Mouse (Mus musculus) liver, embryonic 11.5 days (tissue): ENCODE measurements around the gene Oser1. TPM values are rescaled to one million over a fixed set of nuclear protein-coding genes. Genes with fewer than 3 reads are reported as not detected.

ENCODE experiments used
- ATAC-seq: fragments of 200-750 bp; cut with Nextera tagmentation; replicated peaks from 2 replicates; pipeline ENCODE4 v1.8.0; 2017; ENCODE audit warnings: moderate number of reproducible peaks, mild to moderate bottlenecking, moderate TSS enrichment, moderate library complexity; ENCODE audit not compliant: low FRiP score
- DNase-seq: peaks from one replicate; pipeline ENCODE4 v3.0.0-alpha.2; 2017; ENCODE audit warnings: low spot score
- H3K27ac ChIP-seq: fragments of 300-500 bp; sonication (generic); 2 replicates; pipeline ENCODE4 v1.5.1; 2014; ENCODE audit warnings: mild to moderate bottlenecking, low read depth, low read length, control low read depth
- H3K27me3 ChIP-seq: fragments of 300-500 bp; sonication (generic); replicated peaks from 2 replicates; pipeline ENCODE4 v1.6.1; 2014; ENCODE audit warnings: low read length, mixed read lengths; ENCODE audit not compliant: control insufficient read depth, insufficient read depth
- H3K36me3 ChIP-seq: fragments of 300-500 bp; sonication (generic); 2 replicates; pipeline ENCODE4 v1.6.1; 2014; ENCODE audit warnings: mild to moderate bottlenecking, low read length, moderate library complexity, mixed read lengths; ENCODE audit not compliant: control insufficient read depth, insufficient read depth
- H3K4me1 ChIP-seq: fragments of 300-500 bp; sonication (generic); replicated peaks from 2 replicates; pipeline ENCODE4 v1.6.1; 2014; ENCODE audit warnings: low read length, mixed read lengths; ENCODE audit not compliant: control insufficient read depth, insufficient read depth
- H3K4me2 ChIP-seq: fragments of 300-500 bp; sonication (generic); 2 replicates; pipeline ENCODE4 v1.6.1; 2014; ENCODE audit warnings: mild to moderate bottlenecking, control low read depth, moderate library complexity
- H3K4me3 ChIP-seq: fragments of 300-500 bp; sonication (generic); 2 replicates; pipeline ENCODE4 v1.5.1; 2014; ENCODE audit warnings: low read depth, low read length, control low read depth
- H3K9ac ChIP-seq: fragments of 300-500 bp; sonication (generic); 2 replicates; pipeline ENCODE4 v1.6.1; 2014; ENCODE audit warnings: low read depth, low read length, control low read depth
- H3K9me3 ChIP-seq: fragments of 300-500 bp; sonication (generic); 2 replicates; pipeline ENCODE4 v1.6.1; 2016; ENCODE audit warnings: low read length, inconsistent platforms, mixed read lengths; ENCODE audit not compliant: control insufficient read depth
- WGBS: fragments of 180-500 bp; shearing (Covaris S2); extraction: QIAGEN DNeasy Blood & Tissue Kit; methylation state at CpG from one replicate; pipeline ENCODE4 v1.1.7; 2014; 5-methylcytosine and 5-hydroxymethylcytosine counted together
- polyA plus RNA-seq: library from polyadenylated mRNA; unstranded; fragments of >200 nt; fragmentation: Nextera tagmentation; extraction: Ambion mirVana; gene quantifications from 2 replicates; pipeline ENCODE4 v1.2.1, GENCODE M21; 2014

Gene Oser1
- polyA plus RNA-seq, 1 experiment from 2014 or later: 61.0 TPM

GRCm38 (mm10) chr2:163458539-163459265 is 34.2 kb upstream of the Oser1 start:
- Histone ChIP-seq H3K4me3 (no peak overlapping the region), H3K4me2 (no peak overlapping the region)

GRCm38 (mm10) chr2:163453378-163453777 is 28.9 kb upstream of the Oser1 start:
- DNase-seq: no peak
- H3K9me3 ChIP-seq: no peaks in the 10 kb centered on the region
- H3K36me3 ChIP-seq: no peaks in the 10 kb centered on the region
- H3K27me3 ChIP-seq: peaks cover 5% of the 10 kb centered on the region
- no peak for ATAC-seq
- H3K27ac ChIP-seq: no peak overlapping the region
- H3K4me2 ChIP-seq: no peak overlapping the region
- no peak overlapping the region for H3K4me3 ChIP-seq
- H3K4me1 ChIP-seq: no peaks in the 10 kb centered on the region
- WGBS: 83% methylated on average over 13 of the region's 13 CpGs
- H3K9ac ChIP-seq: no peak overlapping the region

More at GRCm38 (mm10) chr2:163458539-163459265, 34.2 kb upstream of the Oser1 start:
- 34% methylated on average over 27 of the region's 27 CpGs for WGBS
- H3K9ac ChIP-seq: no peak overlapping the region
- peaks cover 16% of the 10 kb centered on the region for H3K27me3 ChIP-seq
- H3K9me3 ChIP-seq: no peaks in the 10 kb centered on the region
- no peak for ATAC-seq
- H3K27ac ChIP-seq: no peak overlapping the region
- 0 out of 2 replicates have a peak, but pooled peaks cover 4% of the 10 kb centered on the region for H3K4me1 ChIP-seq
- no peaks in the 10 kb centered on the region for H3K36me3 ChIP-seq
- DNase-seq: no peak

GRCm38 (mm10) chr2:163452738-163453137 is 28.2 kb upstream of the Oser1 start:
- no peak overlapping the region for H3K9ac ChIP-seq
- no peak overlapping the region for H3K4me2 ChIP-seq
- no peaks in the 10 kb centered on the region for H3K36me3 ChIP-seq
- DNase-seq: no peak
- ATAC-seq: no peak
- H3K9me3 ChIP-seq: no peaks in the 10 kb centered on the region
- no peaks in the 10 kb centered on the region for H3K27me3 ChIP-seq
- no peaks in the 10 kb centered on the region for H3K4me1 ChIP-seq
- no peak overlapping the region for H3K4me3 ChIP-seq
- 84% methylated on average over 6 of the region's 6 CpGs for WGBS
- H3K27ac ChIP-seq: no peak overlapping the region

- Histone ChIP-seq H3K9ac (no peak overlapping the region), H3K4me2 (no peak overlapping the region), H3K36me3 (no peaks in the 10 kb centered on the region), H3K27me3 (no peaks in the 10 kb centered on the region), H3K4me3 (no peak overlapping the region), H3K27ac (no peak overlapping the region), H3K4me1 (no peaks in the 10 kb centered on the region), H3K9me3 (no peaks in the 10 kb centered on the region)
- ATAC-seq (no peak), DNase-seq (no peak)
- WGBS: 72% methylated on average over 6 of the region's 6 CpGs
These were observed 26.3 kb upstream of the Oser1 start for GRCm38 (mm10) chr2:163450668-163451295.

- 61% methylated on average over 3 of the region's 3 CpGs for WGBS
- DNase-seq (no peak), ATAC-seq (no peak)
- Histone ChIP-seq H3K9ac (no peak overlapping the region), H3K4me3 (no peak overlapping the region), H3K36me3 (no peaks in the 10 kb centered on the region), H3K4me1 (no peaks in the 10 kb centered on the region), H3K27ac (no peak overlapping the region), H3K9me3 (no peaks in the 10 kb centered on the region), H3K4me2 (no peak overlapping the region), H3K27me3 (no peaks in the 10 kb centered on the region)
These were observed 24.8 kb upstream of the Oser1 start for GRCm38 (mm10) chr2:163449276-163449675.

GRCm38 (mm10) chr2:163447375-163447774 is 22.9 kb upstream of the Oser1 start:
- H3K9ac ChIP-seq: no peak overlapping the region
- H3K4me1 ChIP-seq: no peaks in the 10 kb centered on the region
- no peak overlapping the region for H3K4me2 ChIP-seq
- WGBS: 75% methylated on average over 12 of the region's 12 CpGs
- no peaks in the 10 kb centered on the region for H3K9me3 ChIP-seq
- ATAC-seq: no peak
- no peak for DNase-seq
- H3K27ac ChIP-seq: no peak overlapping the region
- H3K4me3 ChIP-seq: no peak overlapping the region
- no peaks in the 10 kb centered on the region for H3K36me3 ChIP-seq
- H3K27me3 ChIP-seq: no peaks in the 10 kb centered on the region

- H3K4me3 ChIP-seq: no peak overlapping the region
- no peak overlapping the region for H3K9ac ChIP-seq
- peaks cover 2% of the 10 kb centered on the region for H3K27me3 ChIP-seq
- H3K36me3 ChIP-seq: no peaks in the 10 kb centered on the region
- no peaks in the 10 kb centered on the region for H3K4me1 ChIP-seq
- 55% methylated on average over 7 of the region's 7 CpGs for WGBS
- ATAC-seq: no peak
- H3K9me3 ChIP-seq: no peaks in the 10 kb centered on the region
- no peak overlapping the region for H3K4me2 ChIP-seq
- DNase-seq: no peak
- no peak overlapping the region for H3K27ac ChIP-seq
These were observed 19.5 kb upstream of the Oser1 start for GRCm38 (mm10) chr2:163444017-163444416.

- Histone ChIP-seq H3K27ac (no peak overlapping the region), H3K9ac (no peak overlapping the region), H3K4me3 (no peak overlapping the region), H3K9me3 (no peaks in the 10 kb centered on the region), H3K4me2 (no peak overlapping the region), H3K27me3 (peaks cover 7% of the 10 kb centered on the region), H3K4me1 (no peaks in the 10 kb centered on the region), H3K36me3 (no peaks in the 10 kb centered on the region)
- WGBS: 59% methylated on average over 6 of the region's 6 CpGs
- DNase-seq (no peak), ATAC-seq (no peak)
These were observed 19.0 kb upstream of the Oser1 start for GRCm38 (mm10) chr2:163443543-163443942.

- Histone ChIP-seq H3K4me1 (no peaks in the 10 kb centered on the region), H3K4me2 (no peak overlapping the region), H3K9ac (no peak overlapping the region), H3K4me3 (no peak overlapping the region), H3K27ac (no peak overlapping the region), H3K27me3 (peaks cover 18% of the 10 kb centered on the region), H3K36me3 (no peaks in the 10 kb centered on the region), H3K9me3 (no peaks in the 10 kb centered on the region)
- no peak for ATAC-seq
- no peak for DNase-seq
- WGBS: 56% methylated on average over 1 of the region's 1 CpGs
These were observed 15.0 kb upstream of the Oser1 start for GRCm38 (mm10) chr2:163439488-163439887.
